Mouse (Mus musculus) central nervous system, embryonic 18 days (tissue): ENCODE data around the gene Xrn1. TPM values are rescaled to one million over a fixed set of nuclear protein-coding genes. Genes with fewer than 3 reads are reported as not detected.

Experiments used
- polyA plus RNA-seq: library from polyadenylated mRNA; depleted of rRNA; stranded (reverse); fragments of >200 nt; gene quantifications from 2 replicates; pipeline ENCODE4 v1.2.3, GENCODE M21; 2012; rRNA removed

Xrn1 gene
- polyA plus RNA-seq: 15.3 and 16.9 TPM in 2 replicates

DNA sequence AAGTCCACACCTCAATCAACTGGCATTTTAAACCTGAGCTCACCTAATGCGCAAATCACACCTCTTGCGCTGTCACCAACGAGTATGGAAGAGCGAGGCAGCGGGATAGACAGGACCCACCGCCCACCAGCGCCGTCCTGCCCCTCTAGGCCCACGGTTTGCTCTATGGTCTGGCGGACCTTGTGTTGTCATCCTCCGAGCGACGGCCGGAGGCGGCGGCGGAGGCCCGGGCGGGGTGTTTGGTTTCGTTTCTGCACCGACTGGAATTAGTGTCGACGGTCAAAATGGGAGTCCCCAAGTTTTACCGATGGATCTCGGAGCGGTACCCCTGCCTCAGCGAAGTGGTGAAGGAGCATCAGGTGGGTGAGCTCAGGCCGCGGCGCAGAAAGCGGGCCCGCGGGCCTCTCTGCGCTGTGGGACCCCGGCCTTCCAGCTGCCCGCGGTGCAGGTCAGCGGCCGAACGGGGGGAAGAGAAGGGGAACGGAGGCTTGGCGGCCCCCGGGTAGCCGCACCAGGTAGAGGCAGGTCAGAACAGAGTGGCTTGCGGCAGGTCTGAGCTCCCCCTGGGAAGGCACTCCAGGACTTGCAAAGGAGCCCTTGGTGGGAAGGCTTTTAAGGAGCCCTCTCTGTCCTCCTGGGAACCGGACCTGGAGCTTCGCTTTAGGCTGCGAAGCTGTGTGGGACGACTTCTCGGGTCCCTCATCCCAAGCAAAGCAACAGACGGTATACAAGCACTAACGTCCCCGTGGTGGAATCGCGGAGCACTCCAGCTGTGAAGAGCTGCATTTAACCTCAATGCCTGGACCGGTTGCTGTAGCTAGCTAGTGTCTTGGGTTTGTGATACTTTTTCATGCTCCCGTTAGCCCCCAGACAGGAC, at the start of gene Xrn1:
Gene Xrn1 (plus strand): TSS at position 176 of the 877 bp plus-strand sequence.

Other genes with a start within 250 kb of the Xrn1 start
- 12.9 and 13.6 TPM in 2 replicates for gene Trpc1, start 204.4 kb upstream of the Xrn1 start, polyA plus RNA-seq
- gene Pls1, start 109.4 kb upstream of the Xrn1 start, polyA plus RNA-seq: 1.2 TPM in 2 replicates
- gene Atr, start 97.2 kb upstream of the Xrn1 start, polyA plus RNA-seq: 10.7 and 12.4 TPM in 2 replicates
- gene Gk5, start 164.6 kb downstream of the Xrn1 start, polyA plus RNA-seq: 4.8 and 5.4 TPM in 2 replicates
- 9.5 and 10.7 TPM in 2 replicates for gene Tfdp2, start 241.5 kb downstream of the Xrn1 start, polyA plus RNA-seq